Mouse (Mus musculus) G1E (cell line): ENCODE data around the gene Fam110a.

Experiments used
- CTCF ChIP-seq: IDR thresholded peaks from 2 replicates; pipeline ENCODE4 v1.5.1; 2012; ENCODE audit warnings: low read depth, low read length, inconsistent platforms, mixed read lengths
- TAL1 ChIP-seq: conservative IDR thresholded peaks from 2 replicates; pipeline ENCODE4 v1.6.1; 2012; ENCODE audit warnings: low read depth, low read length, inconsistent platforms, mixed read lengths

GRCm38 (mm10) chr2:152024883-152025422 lies 44.9 kb upstream of the Fam110a start:
- no peak for TF ChIP-seq TAL1
- TF ChIP-seq CTCF, result no peak
